Mouse (Mus musculus) cerebellum, postnatal 36 days (tissue): Measurements from ENCODE around the gene Ltbr.
"Not testable (repeated sequence)": the region's sequence is repeated elsewhere in the genome, so short reads cannot be mapped to it uniquely, and the experiment has no call there.

Experiments used
- DNase-seq, 2 experiments: peaks; one replicate each; pipeline ENCODE4 v3.0.0; 2021 to 2022; ENCODE audit warnings: mixed read lengths in 2 of 2

The Ltbr gene

GRCm38 (mm10) chr6:125308921-125309320 lies 4.8 kb downstream of the Ltbr start:
- no peak for DNase-seq

- no peak for DNase-seq
Measured at GRCm38 (mm10) chr6:125307091-125307490, 6.6 kb downstream of the Ltbr start.

- no peak for DNase-seq
Measured at GRCm38 (mm10) chr6:125305465-125305864, 8.2 kb downstream of the Ltbr start.

GRCm38 (mm10) chr6:125304408-125304807 lies 9.3 kb downstream of the Ltbr start:
- not testable (repeated sequence) for DNase-seq

GRCm38 (mm10) chr6:125303242-125303641 lies 10.4 kb downstream of the Ltbr start:
- DNase-seq, result no peak

GRCm38 (mm10) chr6:125302231-125302982 lies 11.3 kb downstream of the Ltbr start:
- DNase-seq, result no peak

- DNase-seq, result no peak
Measured at GRCm38 (mm10) chr6:125300982-125301381, 12.7 kb downstream of the Ltbr start.

- DNase-seq, result no peak
Measured at GRCm38 (mm10) chr6:125297149-125297820, 16.4 kb downstream of the Ltbr start.

GRCm38 (mm10) chr6:125294049-125294448 lies 19.6 kb downstream of the Ltbr start:
- no peak for DNase-seq

GRCm38 (mm10) chr6:125292256-125292655 lies 21.4 kb downstream of the Ltbr start:
- DNase-seq, result no peak

GRCm38 (mm10) chr6:125291329-125291728 lies 22.4 kb downstream of the Ltbr start:
- no peak for DNase-seq

- DNase-seq, result no peak
Measured at GRCm38 (mm10) chr6:125288730-125289129, 25.0 kb downstream of the Ltbr start.

- DNase-seq, result no peak
Measured at GRCm38 (mm10) chr6:125286944-125287343, 26.7 kb downstream of the Ltbr start.

- no peak for DNase-seq
Measured at GRCm38 (mm10) chr6:125285890-125286289, 27.8 kb downstream of the Ltbr start, which contains the start of gene Tuba3a. TSS of gene Tuba3a (minus strand) at chr6:125286042.

- DNase-seq, result no peak
Measured at GRCm38 (mm10) chr6:125284751-125285150, 28.9 kb downstream of the Ltbr start.

GRCm38 (mm10) chr6:125284250-125284649 lies 29.4 kb downstream of the Ltbr start:
- DNase-seq, result no peak

- DNase-seq, result not testable (repeated sequence)
Measured at GRCm38 (mm10) chr6:125282721-125283120, 31.0 kb downstream of the Ltbr start.

- DNase-seq, result no peak
Measured at GRCm38 (mm10) chr6:125279729-125280128, 34.0 kb downstream of the Ltbr start.

- no peak for DNase-seq
Measured at GRCm38 (mm10) chr6:125274841-125275563, 38.7 kb downstream of the Ltbr start.

GRCm38 (mm10) chr6:125272228-125272785 lies 41.4 kb downstream of the Ltbr start:
- DNase-seq, result no peak

- DNase-seq, result peak; percentile 94 to 96
Measured at GRCm38 (mm10) chr6:125271455-125272227, 42.0 kb downstream of the Ltbr start.

- DNase-seq, result no peak
Measured at GRCm38 (mm10) chr6:125268799-125269198, 44.9 kb downstream of the Ltbr start.
